Mouse (Mus musculus) cortical plate, adult 2 months (tissue): ENCODE measurements around the gene Pcmt1.

Experiments
- CTCF ChIP-seq: fragments of 200-500 bp; IDR thresholded peaks from 2 replicates; pipeline ENCODE4 v1.5.1; 2011; ENCODE audit warnings: mild to moderate bottlenecking, control low read depth, low read length; ENCODE audit not compliant: insufficient read depth; ENCODE audit errors: extremely low read depth
- POLR2A ChIP-seq: fragments of 200-500 bp; IDR thresholded peaks from 2 replicates; pipeline ENCODE4 v1.6.1; 2011; ENCODE audit warnings: mild to moderate bottlenecking, low read length, control low read depth; ENCODE audit not compliant: insufficient read depth; ENCODE audit errors: extremely low read depth

- TF ChIP-seq CTCF: no peak
- TF ChIP-seq POLR2A: no peak
Measured at GRCm38 (mm10) chr10:7686902-7687301, 6.0 kb upstream of the Pcmt1 start.
